Mouse (Mus musculus) heart, adult 11 months (tissue): ENCODE measurements around the gene Prr5l.
A peak's percentile ranks its signal among the peaks of the same experiment; 100 is the strongest.

Experiments
- DNase-seq: peaks from one replicate; pipeline ENCODE4 v3.0.0; 2022

Gene Prr5l

GRCm38 (mm10) chr2:101882998-101883397 is at the start of gene Prr5l:
Gene Prr5l (minus strand): TSS chr2:101883027.
- DNase-seq = no peak

DNA sequence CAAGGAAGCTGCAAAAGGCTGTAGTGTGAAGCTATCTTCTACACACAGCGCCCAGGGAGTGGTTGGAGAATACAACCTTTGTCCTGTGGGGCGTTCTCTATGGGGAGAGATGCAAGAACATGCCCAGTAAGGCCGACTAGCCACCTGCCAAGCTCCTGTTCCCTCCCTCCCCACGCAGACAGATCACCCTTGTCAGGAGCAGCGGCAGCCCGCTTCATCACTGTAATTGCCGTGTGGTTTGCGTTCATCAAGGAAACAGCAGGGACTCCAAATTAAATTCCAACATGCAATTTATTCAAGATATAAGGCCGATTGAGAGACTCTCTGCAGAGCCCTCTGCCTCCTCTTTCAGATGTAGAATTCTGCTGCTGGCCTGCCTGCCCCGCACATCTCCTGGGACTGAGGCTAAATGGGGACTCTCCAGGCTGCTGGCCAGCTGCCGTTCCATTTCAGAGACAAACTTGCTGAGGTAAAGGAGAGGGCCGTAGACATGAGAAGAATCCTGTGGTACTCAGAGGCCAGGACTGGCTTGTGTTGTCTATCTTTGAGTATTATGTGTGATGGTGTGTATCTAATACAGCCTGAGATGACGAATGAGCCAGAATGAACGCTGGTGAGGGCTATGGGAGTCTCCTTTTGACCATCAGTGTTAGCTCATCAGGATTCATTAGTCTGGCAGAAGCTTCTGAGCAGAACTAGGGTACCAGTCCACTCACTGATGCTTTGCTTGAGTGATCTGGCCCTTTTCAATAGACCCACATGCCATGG is 49.5 kb upstream of the Prr5l start:
- peak; percentile 84 for DNase-seq

GRCm38 (mm10) chr2:101925591-101926188 is 42.9 kb upstream of the Prr5l start:
- peak; percentile 41 for DNase-seq

GRCm38 (mm10) chr2:101925183-101925582 is 42.4 kb upstream of the Prr5l start:
- peak; percentile 4 for DNase-seq

GRCm38 (mm10) chr2:101923181-101923580 is 40.4 kb upstream of the Prr5l start:
- peak; percentile 33 for DNase-seq

DNA sequence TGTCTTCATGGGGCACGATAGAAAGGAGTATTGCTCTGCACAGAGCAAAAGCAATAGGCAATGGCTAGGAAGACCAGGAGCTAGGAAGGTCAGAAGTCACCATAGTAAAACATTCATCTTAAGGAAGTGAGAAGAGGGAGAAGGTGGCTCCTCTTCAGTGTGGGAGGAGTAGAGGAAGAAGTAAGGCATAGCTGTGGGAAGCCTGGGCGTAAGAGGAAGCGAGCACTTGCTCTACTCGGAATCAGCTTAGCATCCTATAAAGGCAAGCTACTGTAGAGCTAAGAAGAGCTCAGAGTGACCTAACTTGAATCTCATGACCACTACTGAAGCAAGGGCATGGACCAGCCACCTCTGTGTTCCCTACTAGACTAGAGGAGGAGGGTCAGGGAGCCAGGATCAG is 39.5 kb upstream of the Prr5l start:
- peak; percentile 18 for DNase-seq

- no peak for DNase-seq
These were observed 37.3 kb upstream of the Prr5l start for GRCm38 (mm10) chr2:101920136-101920554.

DNA sequence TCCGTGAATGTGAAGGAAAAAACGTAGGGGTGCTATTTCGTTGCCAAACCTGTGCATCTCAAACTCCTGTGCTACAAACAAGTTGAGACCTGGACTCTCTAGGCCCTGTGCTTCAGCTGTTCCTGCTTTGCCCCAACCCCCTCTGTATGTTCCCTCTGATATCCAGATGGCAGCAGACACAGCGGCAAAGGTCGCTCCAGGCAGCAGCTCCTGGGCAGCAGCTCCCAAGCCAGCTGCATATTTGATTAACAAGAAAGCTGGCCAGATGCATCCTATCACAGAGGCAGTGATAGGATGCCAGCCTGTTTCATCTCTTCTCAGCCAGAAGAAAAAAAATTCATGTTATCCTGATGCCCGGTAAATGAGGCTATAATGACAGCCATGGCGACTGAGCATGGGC is 35.7 kb upstream of the Prr5l start:
- DNase-seq = peak; percentile 78

GRCm38 (mm10) chr2:101909326-101910080 is 26.7 kb upstream of the Prr5l start:
- no peak for DNase-seq

GRCm38 (mm10) chr2:101908773-101909172 is 25.9 kb upstream of the Prr5l start:
- no peak for DNase-seq

DNA sequence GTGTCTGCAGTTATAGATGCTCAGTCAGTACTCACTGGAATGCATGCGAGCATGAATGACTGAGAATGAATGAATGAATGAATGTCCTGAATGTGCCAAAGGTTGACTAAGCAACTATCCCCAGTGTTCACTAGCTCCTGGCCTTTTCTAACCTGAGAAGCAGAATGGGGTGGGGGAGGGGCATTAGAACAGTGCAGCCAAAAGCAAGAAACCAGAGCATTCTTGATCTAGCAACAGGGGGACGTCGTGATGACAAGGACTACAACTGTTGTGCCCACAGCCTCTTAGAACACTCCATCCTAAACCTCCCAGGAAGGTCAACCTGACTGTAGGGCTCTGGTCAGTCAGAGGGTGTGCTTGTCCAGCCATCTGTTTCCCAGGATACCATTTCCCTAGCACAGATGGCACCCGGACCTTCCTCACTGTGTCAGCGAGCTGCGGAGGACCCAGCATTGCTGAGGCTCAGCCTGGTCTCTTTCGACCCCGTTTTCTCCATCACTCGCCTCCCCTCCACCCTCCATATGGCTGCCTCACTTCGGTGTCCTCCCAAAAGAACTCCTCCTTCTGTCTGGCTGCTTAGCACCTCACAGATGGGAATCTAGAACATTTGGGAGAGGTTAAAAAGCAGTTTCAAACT is 24.7 kb upstream of the Prr5l start:
- no peak for DNase-seq

- DNase-seq = no peak
These were observed 23.5 kb upstream of the Prr5l start for GRCm38 (mm10) chr2:101906379-101906690.

- DNase-seq = peak; percentile 93
These were observed 22.9 kb upstream of the Prr5l start for GRCm38 (mm10) chr2:101905534-101906378.

DNA sequence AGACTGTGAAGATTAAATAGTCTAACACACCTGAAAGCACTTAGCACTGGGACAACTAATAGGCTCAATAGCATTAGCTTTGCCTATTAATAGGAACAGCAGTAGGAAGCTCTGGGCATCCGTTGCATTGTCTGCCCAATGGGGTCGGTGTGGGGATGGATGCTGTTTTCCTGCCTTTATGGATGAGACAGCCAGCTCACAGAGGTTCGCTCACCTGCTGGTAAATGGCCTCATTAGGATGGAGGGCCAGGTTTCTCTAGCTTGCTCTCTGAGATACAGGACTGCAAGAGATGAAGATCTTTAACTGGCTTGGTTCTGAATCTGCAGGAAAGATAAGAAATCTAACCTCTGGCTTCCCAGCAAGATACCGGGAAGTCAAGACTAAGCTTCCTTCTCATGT is 19.4 kb upstream of the Prr5l start:
- DNase-seq = no peak

DNA sequence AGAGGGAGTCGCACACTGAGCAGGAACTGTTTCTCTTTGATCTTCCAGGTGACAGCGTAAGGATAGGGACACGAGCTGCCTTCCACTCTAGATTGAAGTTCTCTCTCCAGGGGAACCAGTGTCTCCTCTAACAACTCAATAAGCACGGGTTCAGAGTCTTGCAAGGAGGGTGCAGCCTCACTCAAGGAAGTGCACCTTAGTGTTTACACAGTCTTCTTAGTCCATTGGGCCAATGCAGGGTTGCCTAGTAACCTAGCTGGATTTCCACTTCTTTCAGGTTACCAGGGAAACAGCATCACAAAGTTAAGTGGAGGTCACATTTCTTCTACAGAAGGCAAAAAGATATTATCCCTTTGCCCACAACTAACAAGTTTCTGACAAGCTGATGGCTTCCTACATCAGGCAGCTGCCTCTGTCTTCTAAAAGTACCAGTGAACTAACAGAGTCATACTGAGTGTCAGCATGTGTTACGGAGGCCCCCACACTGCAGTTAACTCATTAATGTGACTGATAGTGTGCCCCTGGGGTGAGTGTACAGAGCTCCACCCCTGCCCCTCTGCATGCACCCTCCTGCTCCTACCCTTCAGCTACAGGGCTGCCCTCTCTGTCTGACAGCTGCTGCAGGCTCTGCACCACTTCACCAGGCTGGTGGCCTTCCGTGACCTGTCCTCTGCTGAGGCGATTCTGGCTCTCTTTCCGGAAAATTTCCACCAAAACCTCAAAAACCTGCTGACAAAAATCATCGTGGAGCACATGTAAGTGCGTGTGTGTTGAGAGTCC is 13.8 kb upstream of the Prr5l start:
- DNase-seq = no peak

- no peak for DNase-seq
These were observed 11.3 kb upstream of the Prr5l start for GRCm38 (mm10) chr2:101894126-101894525.

DNA sequence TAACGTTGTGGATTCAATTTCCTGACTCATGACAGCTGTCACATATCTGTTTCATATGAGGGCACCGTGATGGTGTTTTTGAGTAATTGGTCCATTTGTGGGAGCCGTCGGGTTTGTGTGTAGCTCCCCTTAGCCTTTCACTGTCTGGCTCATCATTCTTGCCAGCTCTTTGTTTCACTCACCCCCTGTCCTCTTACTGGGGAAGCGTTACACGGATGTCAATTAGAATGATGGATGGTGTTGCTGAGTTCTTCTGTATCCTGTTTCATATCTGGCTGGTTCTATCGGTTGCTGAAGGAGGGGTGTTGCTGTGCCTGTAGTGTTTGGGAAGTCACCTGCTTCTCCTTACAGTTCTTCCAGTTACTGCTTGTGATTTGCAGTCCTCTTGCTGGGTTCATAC is 8.3 kb upstream of the Prr5l start:
- DNase-seq = no peak

- peak; percentile 81 for DNase-seq
These were observed 6.1 kb upstream of the Prr5l start for GRCm38 (mm10) chr2:101888886-101889285.

DNA sequence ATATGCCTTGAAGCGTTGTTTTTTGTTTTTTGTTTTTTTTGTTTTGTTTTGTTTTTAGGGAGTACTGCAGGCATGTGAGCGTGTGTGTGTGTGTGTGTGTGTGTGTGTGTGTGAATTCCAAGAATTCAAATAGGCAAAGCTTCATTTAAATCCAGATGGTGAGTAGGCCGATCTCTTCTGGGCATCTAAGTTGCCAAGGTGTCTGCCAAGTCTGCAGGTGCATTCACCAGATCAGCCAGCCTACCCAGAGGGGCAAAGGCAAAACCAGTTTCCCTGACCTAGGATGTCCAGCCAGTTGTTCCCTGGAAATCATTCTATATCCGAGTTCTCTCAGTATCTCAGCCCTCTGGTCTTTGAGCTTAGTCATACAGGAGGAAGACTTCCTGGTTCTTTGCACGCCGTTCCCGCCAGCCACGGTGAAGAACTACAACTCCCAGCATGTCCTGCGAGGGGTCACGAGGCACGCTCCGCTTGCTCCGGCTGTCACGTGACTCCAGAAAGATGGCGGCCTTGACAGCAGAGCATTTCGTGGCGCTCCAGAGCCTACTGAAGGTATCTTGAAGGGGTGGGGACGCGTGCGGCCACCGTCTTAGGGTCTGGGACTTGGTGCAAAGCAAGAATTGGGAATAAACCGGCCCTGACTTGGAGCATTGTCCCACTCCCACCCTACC is 3.1 kb upstream of the Prr5l start, which contains the start of gene Commd9:
Gene Commd9 (plus strand): TSS at position 480 of the 671 bp plus-strand sequence.
- peak; percentile 99 for DNase-seq

GRCm38 (mm10) chr2:101884286-101884685 is 1.5 kb upstream of the Prr5l start:
- DNase-seq = no peak
